Mouse (Mus musculus) forebrain, embryonic 14.5 days (tissue): ENCODE data around the gene Stxbp3. TPM values are rescaled to one million over a fixed set of nuclear protein-coding genes. Genes with fewer than 3 reads are reported as not detected.

ENCODE experiments used
- ATAC-seq: fragments of 200-750 bp; cut with Nextera tagmentation; 2 replicates; pipeline ENCODE4 v1.8.0; 2017; ENCODE audit warnings: mild to moderate bottlenecking, moderate library complexity
- DNase-seq: peaks from one replicate; pipeline ENCODE4 v3.0.0-alpha.2; 2015; ENCODE audit warnings: low spot score
- H3K27ac ChIP-seq: fragments of 300-500 bp; sonication (generic); 2 replicates; pipeline ENCODE4 v1.5.1; 2014; ENCODE audit warnings: low read depth, mild to moderate bottlenecking, control low read depth, low read length, moderate library complexity
- H3K27me3 ChIP-seq: fragments of 300-500 bp; sonication (generic); replicated peaks from 2 replicates; pipeline ENCODE4 v1.6.1; 2014; ENCODE audit warnings: low read length, control low read depth, mixed read lengths; ENCODE audit not compliant: control insufficient read depth, insufficient read depth
- H3K36me3 ChIP-seq: fragments of 300-500 bp; sonication (generic); 2 replicates; pipeline ENCODE4 v1.6.1; 2014; ENCODE audit warnings: low read length, control low read depth; ENCODE audit not compliant: control insufficient read depth, insufficient read depth
- H3K4me1 ChIP-seq: fragments of 300-500 bp; sonication (generic); 2 replicates; pipeline ENCODE4 v1.6.1; 2014; ENCODE audit warnings: antibody characterized with exemption, low read length, control low read depth; ENCODE audit not compliant: control insufficient read depth, insufficient read depth
- H3K4me2 ChIP-seq: fragments of 300-500 bp; sonication (generic); 2 replicates; pipeline ENCODE4 v1.6.1; 2014; ENCODE audit warnings: mild to moderate bottlenecking, control low read depth, low read length
- H3K4me3 ChIP-seq: fragments of 300-500 bp; sonication (generic); 2 replicates; pipeline ENCODE4 v1.5.1; 2014; ENCODE audit warnings: low read depth, low read length, control low read depth
- H3K9ac ChIP-seq: fragments of 300-500 bp; sonication (generic); 2 replicates; pipeline ENCODE4 v1.6.1; 2014; ENCODE audit warnings: mild to moderate bottlenecking, low read length, control low read depth, moderate library complexity
- H3K9me3 ChIP-seq: fragments of 300-500 bp; sonication (generic); replicated peaks from 2 replicates; pipeline ENCODE4 v1.6.1; 2016; ENCODE audit warnings: low read length, control low read depth, mixed read lengths; ENCODE audit not compliant: control insufficient read depth
- WGBS: fragments of 180-500 bp; shearing (Covaris S2); extraction: QIAGEN DNeasy Blood & Tissue Kit; methylation state at CpG from one replicate; pipeline ENCODE4 v1.1.7; 2014; 5-methylcytosine and 5-hydroxymethylcytosine counted together
- polyA plus RNA-seq: library from polyadenylated mRNA; unstranded; fragments of >200 nt; fragmentation: Nextera tagmentation; extraction: Ambion mirVana; gene quantifications from 2 replicates; pipeline ENCODE4 v1.2.1, GENCODE M21; 2014

Gene Stxbp3
- polyA plus RNA-seq, 1 experiment from 2014 or later = 13.8 TPM

- Histone ChIP-seq H3K27me3 (no peaks in the 10 kb centered on the region), H3K36me3 (no peaks in the 10 kb centered on the region), H3K4me1 (no peaks in the 10 kb centered on the region), H3K9me3 (no peaks in the 10 kb centered on the region), H3K4me2 (no peak overlapping the region), H3K4me3 (no peak overlapping the region), H3K27ac (no peak overlapping the region), H3K9ac (no peak overlapping the region)
- WGBS = 85% methylated on average over 12 of the region's 12 CpGs
- no peak for DNase-seq
- ATAC-seq = no peak
These were observed 52.4 kb downstream of the Stxbp3 start for GRCm38 (mm10) chr3:108787754-108788454.

DNA sequence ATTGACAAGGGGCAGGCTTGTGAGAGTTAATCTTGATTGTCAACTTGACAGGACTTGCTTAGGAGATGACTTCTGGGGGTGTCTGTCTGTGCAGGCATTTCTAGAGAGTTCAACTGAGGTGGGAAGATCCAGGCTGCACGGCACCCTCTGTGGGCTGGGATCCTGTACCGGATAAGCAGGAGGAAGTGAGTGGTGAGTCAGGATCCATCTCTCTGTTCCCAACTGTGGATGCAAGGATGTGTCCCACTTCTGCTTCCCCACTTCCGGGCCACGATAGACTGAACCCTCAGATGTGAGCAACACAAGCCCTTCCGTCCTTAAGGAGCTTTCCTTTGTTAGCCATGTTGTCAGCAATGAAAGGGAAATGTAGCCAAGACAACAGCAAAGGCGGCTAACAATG is 53.8 kb downstream of the Stxbp3 start:
- WGBS = 71% methylated on average over 6 of the region's 6 CpGs
- Histone ChIP-seq H3K27me3 (no peaks in the 10 kb centered on the region), H3K27ac (no peak overlapping the region), H3K4me1 (no peaks in the 10 kb centered on the region), H3K4me2 (no peak overlapping the region), H3K9ac (no peak overlapping the region), H3K9me3 (no peaks in the 10 kb centered on the region), H3K4me3 (no peak overlapping the region), H3K36me3 (no peaks in the 10 kb centered on the region)
- no peak for ATAC-seq
- no peak for DNase-seq

DNA sequence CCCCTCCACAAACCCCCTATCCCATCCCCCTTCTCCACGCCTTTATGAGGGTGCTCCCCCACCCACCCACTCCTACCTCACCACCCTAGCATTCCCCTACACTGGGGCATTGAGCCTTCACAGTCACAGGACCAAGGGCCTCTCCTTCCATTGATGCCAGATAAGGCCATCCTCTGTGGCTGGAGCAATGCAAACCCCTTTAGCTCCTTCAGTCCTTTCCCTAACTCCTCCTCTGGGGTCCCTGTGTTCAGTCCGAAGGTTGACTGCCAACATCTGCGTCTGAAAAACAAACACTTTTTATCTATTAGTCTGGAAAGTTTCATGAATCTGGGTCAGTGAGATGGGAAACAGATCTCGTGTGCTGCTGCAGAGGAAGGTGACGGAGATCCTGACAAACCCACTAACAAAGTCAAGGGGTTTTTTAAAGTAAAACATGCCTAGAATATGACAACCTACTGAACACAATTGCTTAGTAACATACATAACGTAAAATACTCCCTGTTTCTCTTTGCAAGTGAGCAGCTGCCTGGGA is 57.9 kb downstream of the Stxbp3 start:
- H3K4me2 ChIP-seq = no peak overlapping the region
- 80% methylated on average over 6 of the region's 6 CpGs for WGBS
- H3K27me3 ChIP-seq = no peaks in the 10 kb centered on the region
- DNase-seq (no peak), ATAC-seq (no peak)
- H3K9me3 ChIP-seq = no peaks in the 10 kb centered on the region
- 0 out of 2 replicates have a peak, but pooled peaks cover 3% of the 10 kb centered on the region for H3K4me1 ChIP-seq
- no peak overlapping the region for H3K27ac ChIP-seq
- no peak overlapping the region for H3K9ac ChIP-seq
- H3K36me3 ChIP-seq = no peaks in the 10 kb centered on the region
- H3K4me3 ChIP-seq = no peak overlapping the region

DNA sequence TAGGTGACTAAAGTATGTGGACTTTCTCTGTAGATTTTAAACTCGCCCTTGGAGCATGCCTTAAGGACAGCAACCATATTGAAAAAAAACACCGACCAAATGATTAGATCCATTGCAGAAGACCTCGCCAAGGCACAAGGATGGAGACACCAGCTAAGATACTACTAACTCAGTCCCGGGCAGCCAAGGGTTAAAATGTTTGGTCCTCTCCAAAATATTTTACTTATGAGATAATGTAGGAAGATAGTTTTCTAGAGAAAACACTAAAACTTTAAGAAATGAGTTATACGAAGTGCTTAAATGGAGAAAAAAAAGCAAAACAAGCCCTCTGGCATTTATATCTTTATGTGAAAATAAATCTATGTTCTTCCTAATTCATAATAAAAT is 58.4 kb downstream of the Stxbp3 start:
- no peak overlapping the region for H3K27ac ChIP-seq

DNA sequence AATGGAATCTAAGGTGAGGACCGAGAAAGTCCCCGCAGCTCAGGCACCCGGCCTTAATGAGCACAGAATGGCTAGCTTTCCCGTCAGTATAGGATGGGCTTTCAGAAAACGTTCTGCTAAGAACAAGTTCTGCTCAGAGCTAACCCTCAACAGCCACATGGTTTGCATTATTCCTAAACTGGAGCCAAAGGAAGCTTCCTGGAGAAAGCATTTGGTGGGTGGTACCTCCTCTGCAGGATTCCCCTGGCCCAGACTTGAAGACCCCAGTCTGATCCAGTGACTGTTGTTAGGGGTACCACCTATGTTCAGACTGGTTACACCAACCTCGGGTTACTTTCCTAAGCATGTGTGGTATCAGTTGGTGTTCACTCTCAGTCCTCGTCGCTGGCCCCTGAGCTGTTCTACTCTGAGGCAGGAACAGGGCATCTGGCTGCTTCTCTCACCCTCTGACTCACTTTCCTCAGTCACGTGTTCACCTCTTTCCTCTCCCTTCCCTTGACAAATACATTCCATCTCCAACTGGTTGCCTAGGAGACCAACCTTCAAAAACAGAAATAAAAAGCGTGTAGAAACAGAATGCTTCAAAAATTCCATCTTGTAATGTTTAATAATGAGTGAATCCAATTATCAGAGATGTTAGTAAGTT is 59.0 kb downstream of the Stxbp3 start:
- no peaks in the 10 kb centered on the region for H3K36me3 ChIP-seq
- no peak for DNase-seq
- no peaks in the 10 kb centered on the region for H3K27me3 ChIP-seq
- no peaks in the 10 kb centered on the region for H3K9me3 ChIP-seq
- H3K4me2 ChIP-seq = no peak overlapping the region
- H3K27ac ChIP-seq = no peak overlapping the region
- no peak overlapping the region for H3K4me3 ChIP-seq
- 62% methylated on average over 10 of the region's 10 CpGs for WGBS
- 0 out of 2 replicates have a peak, but pooled peaks have one; percentile 37 for ATAC-seq
- no peak overlapping the region for H3K9ac ChIP-seq
- H3K4me1 ChIP-seq = 0 out of 2 replicates have a peak, but pooled peaks cover 3% of the 10 kb centered on the region

More for the DNA sequence above, 58.4 kb downstream of the Stxbp3 start:
- Histone ChIP-seq H3K4me3 (no peak overlapping the region), H3K4me1 (0 out of 2 replicates have a peak, but pooled peaks cover 3% of the 10 kb centered on the region), H3K4me2 (no peak overlapping the region), H3K9ac (no peak overlapping the region), H3K9me3 (no peaks in the 10 kb centered on the region), H3K36me3 (no peaks in the 10 kb centered on the region), H3K27me3 (no peaks in the 10 kb centered on the region)
- ATAC-seq (no peak), DNase-seq (no peak)
- 79% methylated on average over 5 of the region's 5 CpGs for WGBS

GRCm38 (mm10) chr3:108778761-108779540 is 61.4 kb downstream of the Stxbp3 start:
- ATAC-seq = no peak
- Histone ChIP-seq H3K4me2 (no peak overlapping the region), H3K36me3 (no peaks in the 10 kb centered on the region), H3K27me3 (no peaks in the 10 kb centered on the region), H3K4me3 (no peak overlapping the region), H3K9me3 (no peaks in the 10 kb centered on the region), H3K9ac (no peak overlapping the region), H3K4me1 (0 out of 2 replicates have a peak, but pooled peaks cover 3% of the 10 kb centered on the region), H3K27ac (no peak overlapping the region)
- DNase-seq = no peak
- 72% methylated on average over 4 of the region's 4 CpGs for WGBS

GRCm38 (mm10) chr3:108772811-108773210 is 67.5 kb downstream of the Stxbp3 start:
- WGBS = 91% methylated on average over 3 of the region's 3 CpGs
- H3K36me3 ChIP-seq = no peaks in the 10 kb centered on the region
- H3K9ac ChIP-seq = no peak overlapping the region
- H3K4me1 ChIP-seq = no peaks in the 10 kb centered on the region
- no peaks in the 10 kb centered on the region for H3K27me3 ChIP-seq
- H3K4me3 ChIP-seq = no peak overlapping the region
- H3K27ac ChIP-seq = no peak overlapping the region
- no peak for ATAC-seq
- no peak for DNase-seq
- H3K4me2 ChIP-seq = no peak overlapping the region
- H3K9me3 ChIP-seq = no peaks in the 10 kb centered on the region

DNA sequence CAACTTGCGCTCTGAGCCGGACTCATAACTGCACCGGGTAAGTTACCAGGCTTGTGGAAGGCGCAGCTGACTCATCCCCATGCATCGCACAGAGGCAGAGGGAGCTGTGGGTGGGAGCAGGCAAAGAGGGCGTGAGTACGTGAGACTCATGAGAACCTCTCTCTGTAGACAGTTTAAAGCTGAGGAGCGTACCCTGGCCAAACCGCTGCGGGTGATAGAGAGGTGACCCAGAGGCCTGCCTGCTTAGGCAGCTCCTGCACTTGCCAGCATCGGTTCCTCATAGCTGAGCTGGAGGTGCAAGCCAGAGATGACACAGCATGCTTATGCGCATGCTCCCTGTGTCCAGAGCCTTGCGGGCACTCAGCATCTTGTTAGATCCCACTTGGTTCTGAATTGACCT is 68.1 kb downstream of the Stxbp3 start:
- H3K36me3 ChIP-seq = no peaks in the 10 kb centered on the region
- H3K9ac ChIP-seq = no peak overlapping the region
- H3K4me1 ChIP-seq = no peaks in the 10 kb centered on the region
- ATAC-seq = no peak
- no peak overlapping the region for H3K4me2 ChIP-seq
- WGBS = 92% methylated on average over 13 of the region's 13 CpGs
- no peak overlapping the region for H3K27ac ChIP-seq
- no peaks in the 10 kb centered on the region for H3K27me3 ChIP-seq
- no peaks in the 10 kb centered on the region for H3K9me3 ChIP-seq
- DNase-seq = no peak
- no peak overlapping the region for H3K4me3 ChIP-seq
